Mouse (Mus musculus) ovary, adult 2 months (tissue): ENCODE data around the gene Abhd2. TPM values are rescaled to one million over a fixed set of nuclear protein-coding genes. Genes with fewer than 3 reads are reported as not detected.

Experiments used
- polyA plus RNA-seq: library from polyadenylated mRNA; depleted of rRNA; stranded (reverse); fragments of >200 nt; gene quantifications from 2 replicates; pipeline ENCODE4 v1.2.3, GENCODE M21; 2012; rRNA removed

Gene Abhd2
- 43.6 and 55.6 TPM in 2 replicates for polyA plus RNA-seq

GRCm38 (mm10) chr7:79272789-79273718 is at the start of gene Abhd2:
Abhd2 (plus strand) TSS chr7:79273199.

GRCm38 (mm10) chr7:79386422-79387133 is 113.6 kb downstream of the Abhd2 start, which contains the start of gene Rlbp1:
Rlbp1 (minus strand) TSS chr7:79387048.

GRCm38 (mm10) chr7:79391883-79392649 is 119.1 kb downstream of the Abhd2 start, which contains the start of gene Fanci:
Fanci (plus strand) TSS chr7:79391929.

Other genes with a start within 250 kb of the Abhd2 start
- gene Acan, start 219.7 kb upstream of the Abhd2 start, polyA plus RNA-seq: 0.63 and 0.88 TPM in 2 replicates
- 1.5 and 2.2 TPM in 2 replicates for gene Hapln3, start 142.2 kb upstream of the Abhd2 start, polyA plus RNA-seq
- 519 and 535 TPM in 2 replicates for gene Mfge8, start 124.1 kb upstream of the Abhd2 start, polyA plus RNA-seq
- gene Rlbp1, start 113.8 kb downstream of the Abhd2 start, polyA plus RNA-seq: not detected in 2 replicates
- gene Fanci, start 118.7 kb downstream of the Abhd2 start, polyA plus RNA-seq: 1.2 and 3.1 TPM in 2 replicates
- gene Polg, start 193.2 kb downstream of the Abhd2 start, polyA plus RNA-seq: 72.2 and 77.6 TPM in 2 replicates